Mouse (Mus musculus) adrenal gland, adult (tissue): ENCODE measurements around the gene Klhl29.

Experiments used
- DNase-seq, 2 experiments: peaks; one replicate each; pipeline ENCODE4 v3.0.0; 2022 to 2023; ENCODE audit warnings: low spot score in 1 of 2; ENCODE audit not compliant: inconsistent age in 2 of 2

The Klhl29 gene

GRCm38 (mm10) chr12:5257174-5257573 is 118.3 kb downstream of the Klhl29 start:
- DNase-seq, result no peak

- peak in 1 of 2 experiments; percentile 79 for DNase-seq
These were observed 120.4 kb downstream of the Klhl29 start for GRCm38 (mm10) chr12:5255079-5255478.

DNA sequence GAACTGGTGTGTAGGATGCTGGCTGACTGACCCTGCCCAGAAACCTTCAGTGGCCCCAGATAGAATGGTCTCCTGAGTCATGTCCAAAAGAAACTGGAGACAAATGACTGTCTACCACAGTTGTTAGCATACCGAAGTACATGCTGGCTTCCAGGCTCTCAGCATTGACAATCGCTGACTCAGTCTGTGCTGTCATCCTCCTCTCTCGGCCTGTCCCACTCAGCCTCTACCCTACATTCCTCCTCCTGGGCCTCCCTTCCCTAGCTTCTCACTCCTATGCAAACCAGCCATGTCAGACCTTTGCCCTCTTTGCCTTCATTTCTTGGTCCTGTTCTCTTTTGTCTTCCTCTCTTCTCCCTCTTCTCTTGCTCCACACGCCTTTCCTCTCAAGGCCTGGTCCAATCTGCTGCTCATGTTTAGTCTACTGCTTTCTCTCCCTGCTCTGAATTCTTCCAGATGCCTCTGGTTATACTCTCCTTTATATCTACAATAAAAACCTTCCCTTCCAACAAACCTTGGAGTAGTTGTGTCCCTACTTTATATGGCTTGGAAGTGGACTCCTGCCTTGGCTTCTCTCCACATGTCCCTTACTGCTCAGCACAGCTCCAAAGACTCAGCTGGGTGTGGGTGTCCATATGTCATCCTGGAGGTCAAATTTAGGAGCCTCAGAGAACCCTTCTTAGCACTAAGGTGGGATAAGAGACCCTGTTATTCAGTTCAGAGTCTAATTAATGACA is 121.1 kb downstream of the Klhl29 start:
- peak; percentile 63 to 86 for DNase-seq

GRCm38 (mm10) chr12:5253289-5254005 is 122.0 kb downstream of the Klhl29 start:
- DNase-seq, result peak in 1 of 2 experiments; percentile 48

DNA sequence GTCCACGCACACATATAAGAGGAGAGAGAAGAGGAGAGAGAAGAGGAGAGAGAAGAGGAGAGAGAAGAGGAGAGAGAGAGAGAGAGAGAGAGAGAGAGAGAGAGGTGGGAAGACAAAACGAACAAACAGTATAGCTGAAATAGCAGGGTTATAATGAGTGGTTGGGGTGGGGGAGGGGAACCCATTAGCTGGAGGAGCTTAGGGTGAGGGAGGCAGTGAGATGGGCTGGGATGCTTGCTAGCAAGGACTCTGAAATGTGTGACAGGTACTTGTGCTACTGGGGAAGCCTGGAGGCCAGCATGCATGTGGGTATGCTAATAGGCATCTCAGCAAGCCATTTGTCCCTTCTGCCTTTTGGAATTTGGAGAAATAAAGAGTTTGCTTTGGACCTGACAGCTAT is 122.9 kb downstream of the Klhl29 start:
- no peak for DNase-seq

- peak; percentile 85 to 90 for DNase-seq
These were observed 125.4 kb downstream of the Klhl29 start for GRCm38 (mm10) chr12:5250042-5250441.

GRCm38 (mm10) chr12:5249068-5249467 is 126.4 kb downstream of the Klhl29 start:
- peak; percentile 47 to 82 for DNase-seq

GRCm38 (mm10) chr12:5247505-5247904 is 128.0 kb downstream of the Klhl29 start:
- peak; percentile 57 to 80 for DNase-seq

GRCm38 (mm10) chr12:5246721-5247341 is 128.7 kb downstream of the Klhl29 start:
- DNase-seq, result peak; percentile 89 to 95

DNA sequence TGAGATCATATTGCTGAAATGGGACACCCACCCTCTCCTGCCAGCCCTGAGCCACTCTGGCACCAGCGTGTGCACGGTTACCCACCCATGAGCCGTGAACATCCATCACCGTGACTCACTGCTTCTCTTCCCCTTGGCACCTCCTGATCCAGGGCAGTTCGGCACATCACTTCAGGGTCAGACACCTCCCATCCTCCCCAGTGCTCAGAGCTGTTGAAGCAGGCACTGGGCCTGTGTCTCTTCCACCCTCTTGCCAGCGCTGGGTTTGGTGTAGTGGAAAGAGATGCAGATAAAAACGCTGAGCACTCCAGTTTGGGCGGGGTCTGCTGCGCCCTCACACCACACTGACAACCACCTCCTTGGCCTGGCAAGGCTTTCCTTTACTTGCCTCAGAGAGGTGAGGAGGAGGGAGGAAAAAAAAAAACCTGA is 129.3 kb downstream of the Klhl29 start:
- DNase-seq, result peak; percentile 87 to 93

DNA sequence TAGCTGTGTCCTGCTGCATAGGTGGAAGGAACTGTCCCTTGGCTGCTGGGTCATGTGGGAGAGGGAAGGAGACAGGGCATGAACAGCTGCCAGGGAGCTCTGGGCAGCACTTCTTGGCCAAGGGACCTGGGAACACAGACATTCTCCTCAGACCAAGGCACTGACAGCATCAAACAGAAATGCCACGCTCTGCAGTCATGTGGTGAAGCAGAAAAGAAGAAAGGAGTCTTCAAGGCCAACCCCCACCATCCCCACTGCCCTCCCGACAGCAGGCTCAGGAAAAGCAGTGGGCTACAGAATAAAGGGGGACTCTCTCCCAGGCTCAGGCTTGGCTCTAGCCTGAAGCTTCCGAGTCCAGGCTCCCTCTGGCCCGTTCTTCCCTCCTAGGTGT is 130.3 kb downstream of the Klhl29 start:
- DNase-seq, result peak; percentile 78 to 87

GRCm38 (mm10) chr12:5244431-5245206 is 130.9 kb downstream of the Klhl29 start:
- DNase-seq, result no peak

DNA sequence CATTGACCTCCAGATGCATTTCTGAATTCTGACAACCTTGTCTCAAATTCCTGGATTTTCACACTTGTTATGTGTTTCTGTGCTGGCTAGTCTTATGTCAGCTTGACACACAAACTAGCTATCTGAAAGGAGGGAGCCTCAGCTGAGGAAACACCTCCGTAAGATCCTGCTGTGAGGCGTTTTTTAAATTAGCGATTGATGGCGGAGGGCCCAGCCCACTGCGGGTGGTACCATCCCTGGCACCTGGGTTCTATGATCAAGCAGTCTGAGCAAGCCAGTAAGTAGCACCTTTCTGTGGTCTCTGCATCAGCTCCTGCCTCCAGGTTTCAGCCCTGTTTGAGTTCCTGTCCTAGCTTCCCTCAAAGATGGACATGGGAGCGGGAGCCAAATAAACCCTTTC is 131.6 kb downstream of the Klhl29 start:
- DNase-seq, result peak in 1 of 2 experiments; percentile 50

GRCm38 (mm10) chr12:5243449-5243848 is 132.0 kb downstream of the Klhl29 start:
- DNase-seq, result peak in 1 of 2 experiments; percentile 68

DNA sequence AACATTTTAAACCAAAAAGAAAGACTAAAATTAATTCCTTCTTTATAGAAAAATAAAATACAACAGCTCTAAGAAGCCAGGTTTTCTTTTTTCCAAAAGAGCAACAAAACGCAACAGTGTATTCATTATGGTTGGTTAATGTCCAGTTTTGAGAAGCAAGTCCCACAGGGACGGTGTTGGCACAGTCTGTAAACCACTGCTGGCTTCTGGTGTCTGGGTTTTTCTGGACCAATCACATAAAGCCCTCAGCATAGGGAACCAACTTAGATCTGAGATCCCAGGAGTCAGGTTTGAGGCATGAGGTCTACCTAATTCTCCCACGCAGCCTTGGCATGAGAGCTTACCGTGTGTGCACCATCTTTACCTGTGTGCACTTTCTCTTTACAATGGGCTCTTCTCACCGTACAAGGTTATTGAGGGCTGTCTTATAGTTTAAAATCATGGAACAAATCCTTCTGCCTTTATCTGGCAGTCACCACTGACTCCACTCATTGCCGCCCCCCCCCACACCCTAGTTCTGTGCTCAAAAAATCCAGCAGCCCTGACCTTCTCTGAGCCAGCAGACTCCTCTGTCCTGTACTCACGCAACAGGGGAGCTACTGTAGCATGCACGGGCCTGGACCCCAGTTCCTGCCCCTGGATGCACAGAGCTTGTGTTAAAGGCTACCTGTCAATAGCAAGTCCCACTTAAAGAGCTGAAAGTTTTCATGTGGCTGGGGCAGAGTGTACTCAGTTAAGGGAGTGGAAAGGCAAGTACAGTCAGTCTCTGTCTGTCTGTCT is 132.7 kb downstream of the Klhl29 start:
- peak; percentile 55 to 80 for DNase-seq

GRCm38 (mm10) chr12:5239451-5240245 is 135.8 kb downstream of the Klhl29 start:
- DNase-seq, result no peak

DNA sequence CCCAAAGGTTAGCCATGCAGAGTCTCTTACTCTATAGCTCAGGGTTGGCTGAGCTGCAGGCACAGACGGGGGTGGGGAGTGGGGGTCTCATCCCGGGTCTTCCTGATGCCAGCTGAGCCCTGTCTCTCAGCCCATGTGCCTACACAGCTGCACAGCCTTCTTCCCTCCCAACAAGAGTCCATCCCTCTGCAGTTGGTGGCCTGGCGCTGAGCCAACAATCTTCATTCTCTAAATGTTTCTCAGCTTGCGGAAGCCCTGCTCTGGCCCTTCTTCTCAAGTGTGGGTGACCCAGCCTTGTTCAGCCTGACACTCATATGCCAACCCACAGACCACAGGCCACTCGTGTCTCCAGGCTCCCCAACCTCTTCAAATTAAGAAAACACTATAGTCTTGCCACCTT is 138.4 kb downstream of the Klhl29 start:
- peak; percentile 66 to 80 for DNase-seq

GRCm38 (mm10) chr12:5235596-5235995 is 139.9 kb downstream of the Klhl29 start:
- DNase-seq, result peak; percentile 71 to 82

DNA sequence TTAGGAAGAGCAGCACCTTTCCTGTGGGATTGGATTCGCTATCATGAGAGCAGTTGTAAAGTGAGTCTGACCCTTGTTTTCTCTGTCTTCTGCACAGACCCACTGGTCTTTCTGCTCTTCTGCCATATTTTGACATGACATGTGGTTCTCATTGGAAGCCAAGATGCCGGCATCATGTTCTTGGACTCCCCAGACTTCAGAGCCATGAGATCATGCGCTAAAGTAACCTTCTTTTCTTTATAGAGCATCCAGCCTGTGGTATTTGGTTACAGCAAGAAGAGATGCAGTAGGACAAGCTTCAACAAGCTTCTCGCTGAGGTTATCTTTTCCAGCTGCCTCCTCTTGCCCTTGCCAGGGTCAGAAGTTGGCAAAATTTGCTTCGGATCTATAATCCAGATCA is 145.0 kb downstream of the Klhl29 start:
- DNase-seq, result no peak
